In the genomic region with DNA sequence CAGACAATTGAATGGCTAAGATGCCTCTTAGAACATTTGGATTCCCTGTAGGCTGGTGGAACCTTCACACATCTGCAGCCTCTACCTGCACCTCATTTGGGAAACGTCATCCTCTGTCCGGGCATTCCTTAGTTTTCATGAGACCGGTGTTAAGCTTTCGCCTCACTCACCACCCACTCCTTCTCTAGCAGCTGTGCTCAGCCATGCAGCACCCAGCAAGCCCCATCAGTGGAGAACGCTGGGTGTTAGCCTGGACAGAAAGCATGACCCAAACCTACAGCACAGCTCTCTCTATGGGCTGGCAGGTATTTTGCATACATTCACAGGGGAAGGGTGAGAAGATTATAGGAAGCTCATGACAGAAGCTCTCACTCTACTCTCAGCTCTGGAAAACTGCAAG, we compare ENCODE assay signal across 19 mouse cellular contexts. TPM values are rescaled to one million over a fixed set of nuclear protein-coding genes. Genes with fewer than 3 reads are reported as not detected.
"Had no signal": no experiment of that assay in that cellular context is flagged by ENCODE, and none has a peak within 500 bp of the region (broad histone marks: within the 10 kb centered on the region; RNA-seq: fewer than 3 reads in every experiment).

No protein-coding gene starts in this region.

- H3K4me2 ChIP-seq: lung, embryonic 14.5 days; midbrain, embryonic 12.5 days; neural tube, embryonic 13.5 days; neural tube, embryonic 15.5 days; stomach, embryonic 15.5 days had no signal

- H3K9ac ChIP-seq: lung, embryonic 14.5 days; midbrain, embryonic 12.5 days; neural tube, embryonic 13.5 days; neural tube, embryonic 15.5 days; stomach, embryonic 15.5 days had no signal

- H3K27me3 ChIP-seq: midbrain, embryonic 12.5 days; neural tube, embryonic 13.5 days; neural tube, embryonic 15.5 days; stomach, embryonic 15.5 days had no signal

- H3K4me1 ChIP-seq: midbrain, embryonic 10.5 days; midbrain, embryonic 12.5 days; neural tube, embryonic 13.5 days; neural tube, embryonic 15.5 days; stomach, embryonic 15.5 days had no signal

- DNase-seq: lung, adult 18-20 months; lung, embryonic 14.5 days; lung, postnatal 10 days; lung, postnatal 4 days; midbrain, embryonic 14.5 days; right cerebral cortex, postnatal 14 days; thymus, adult 2 months; thymus, postnatal 14 days; thymus, postnatal 36 days had no signal

- H3K27ac ChIP-seq: midbrain, embryonic 10.5 days; midbrain, embryonic 12.5 days; neural tube, embryonic 13.5 days; neural tube, embryonic 15.5 days; stomach, embryonic 15.5 days; stomach, postnatal 0 days had no signal

- ATAC-seq: midbrain, embryonic 16.5 days had no signal

- H3K36me3 ChIP-seq: midbrain, embryonic 10.5 days; midbrain, embryonic 12.5 days; neural tube, embryonic 13.5 days; neural tube, embryonic 15.5 days; stomach, embryonic 15.5 days had no signal

- H3K4me3 ChIP-seq: midbrain, embryonic 10.5 days; midbrain, embryonic 12.5 days; myocyte; neural tube, embryonic 13.5 days; neural tube, embryonic 15.5 days; stomach, embryonic 15.5 days had no signal

- H3K9me3 ChIP-seq: midbrain, embryonic 10.5 days; midbrain, embryonic 12.5 days; neural tube, embryonic 13.5 days; neural tube, embryonic 15.5 days; stomach, embryonic 15.5 days had no signal

RNA-seq across cellular contexts. Expression of gene Ryr2, which starts 36.6 kb away (rescaled TPM):
- total RNA-seq: megakaryocyte, adult 5-6 weeks; megakaryocyte-erythroid progenitor cell, adult 5-6 weeks had no signal
- polyA plus RNA-seq: myocyte had no signal
